Mouse (Mus musculus): ENCODE results near the gene Tgm1. TPM values are rescaled to one million over a fixed set of nuclear protein-coding genes. Genes with fewer than 3 reads are reported as not detected.

Gene Tgm1
- polyA plus RNA-seq, 1 experiment: 29.6 TPM

- Histone ChIP-seq H3K36me3 (ENCODE audit: control insufficient read depth, insufficient read depth, low read length) (no peaks in the 10 kb centered on the region), H3K4me3 (ENCODE audit: insufficient read depth, low read depth, low read length) (no peak overlapping the region), H3K4me1 (ENCODE audit: control insufficient read depth, insufficient read depth, low read length) (peaks cover 2% of the 10 kb centered on the region; the same call in 1 of the 2 replicates), H3K27me3 (replicated peaks; ENCODE audit: control insufficient read depth, insufficient read depth, low read length) (no peaks in the 10 kb centered on the region), H3K27ac (ENCODE audit: insufficient read depth, low read depth, low read length) (no peak overlapping the region)
- 89% methylated on average over 8 of the region's 8 CpGs for WGBS
- no peak for DNase-seq
- TF ChIP-seq POLR2A (IDR thresholded peaks at IDR 0.05; ENCODE audit: low read depth, low read length): no peak
- no peak for TF ChIP-seq CTCF (conservative IDR thresholded peaks at IDR 0.05; ENCODE audit: insufficient read depth, insufficient read length, low read depth, low read length)
Measured at GRCm38 (mm10) chr14:55706051-55706600, 7.6 kb downstream of the Tgm1 start.

GRCm38 (mm10) chr14:55702761-55703160 lies 11.0 kb downstream of the Tgm1 start:
- Histone ChIP-seq H3K4me3 (ENCODE audit: insufficient read depth, low read depth, low read length) (no peak overlapping the region), H3K4me1 (ENCODE audit: control insufficient read depth, insufficient read depth, low read length) (peaks cover 2% of the 10 kb centered on the region; the same call in 1 of the 2 replicates), H3K36me3 (ENCODE audit: control insufficient read depth, insufficient read depth, low read length) (no peaks in the 10 kb centered on the region), H3K27me3 (replicated peaks; ENCODE audit: control insufficient read depth, insufficient read depth, low read length) (no peaks in the 10 kb centered on the region), H3K27ac (ENCODE audit: insufficient read depth, low read depth, low read length) (no peak overlapping the region)
- 68% methylated on average over 6 of the region's 6 CpGs for WGBS
- DNase-seq: no peak
- TF ChIP-seq POLR2A (IDR thresholded peaks at IDR 0.05; ENCODE audit: low read depth, low read length) (no peak), CTCF (conservative IDR thresholded peaks at IDR 0.05; ENCODE audit: insufficient read depth, insufficient read length, low read depth, low read length) (no peak)

GRCm38 (mm10) chr14:55701131-55701530 lies 12.6 kb downstream of the Tgm1 start:
- Histone ChIP-seq H3K36me3 (ENCODE audit: control insufficient read depth, insufficient read depth, low read length) (no peaks in the 10 kb centered on the region), H3K27me3 (replicated peaks; ENCODE audit: control insufficient read depth, insufficient read depth, low read length) (no peaks in the 10 kb centered on the region), H3K4me3 (ENCODE audit: insufficient read depth, low read depth, low read length) (no peak overlapping the region), H3K4me1 (ENCODE audit: control insufficient read depth, insufficient read depth, low read length) (no peaks in the 10 kb centered on the region), H3K27ac (ENCODE audit: insufficient read depth, low read depth, low read length) (no peak overlapping the region)
- TF ChIP-seq POLR2A (IDR thresholded peaks at IDR 0.05; ENCODE audit: low read depth, low read length) (no peak), CTCF (conservative IDR thresholded peaks at IDR 0.05; ENCODE audit: insufficient read depth, insufficient read length, low read depth, low read length) (no peak)
- WGBS: 34% methylated on average over 9 of the region's 9 CpGs
- no peak for DNase-seq

- 81% methylated on average over 4 of the region's 4 CpGs for WGBS
Measured at GRCm38 (mm10) chr14:55697226-55697625, 16.5 kb downstream of the Tgm1 start.

GRCm38 (mm10) chr14:55689433-55689832 lies 24.3 kb downstream of the Tgm1 start:
- H3K27ac ChIP-seq (ENCODE audit: insufficient read depth, low read depth, low read length): no peak overlapping the region
- H3K4me1 ChIP-seq (ENCODE audit: control insufficient read depth, insufficient read depth, low read length): no peaks in the 10 kb centered on the region
- TF ChIP-seq POLR2A (IDR thresholded peaks at IDR 0.05; ENCODE audit: low read depth, low read length): no peak
- no peak for TF ChIP-seq CTCF (conservative IDR thresholded peaks at IDR 0.05; ENCODE audit: insufficient read depth, insufficient read length, low read depth, low read length)
- H3K4me3 ChIP-seq (ENCODE audit: insufficient read depth, low read depth, low read length): no peak overlapping the region
- H3K27me3 ChIP-seq (replicated peaks; ENCODE audit: control insufficient read depth, insufficient read depth, low read length): no peaks in the 10 kb centered on the region
- no peaks in the 10 kb centered on the region for H3K36me3 ChIP-seq (ENCODE audit: control insufficient read depth, insufficient read depth, low read length)
- 45% methylated on average over 10 of the region's 10 CpGs for WGBS
- no peak for DNase-seq

More at GRCm38 (mm10) chr14:55697226-55697625, 16.5 kb downstream of the Tgm1 start:
- no peak overlapping the region for H3K27ac ChIP-seq (ENCODE audit: insufficient read depth, low read depth, low read length)
- no peaks in the 10 kb centered on the region for H3K36me3 ChIP-seq (ENCODE audit: control insufficient read depth, insufficient read depth, low read length)
- H3K27me3 ChIP-seq (replicated peaks; ENCODE audit: control insufficient read depth, insufficient read depth, low read length): no peaks in the 10 kb centered on the region
- no peak overlapping the region for H3K4me3 ChIP-seq (ENCODE audit: insufficient read depth, low read depth, low read length)
- H3K4me1 ChIP-seq (ENCODE audit: control insufficient read depth, insufficient read depth, low read length): no peaks in the 10 kb centered on the region
- no peak for DNase-seq
- TF ChIP-seq POLR2A (IDR thresholded peaks at IDR 0.05; ENCODE audit: low read depth, low read length) (no peak), CTCF (conservative IDR thresholded peaks at IDR 0.05; ENCODE audit: insufficient read depth, insufficient read length, low read depth, low read length) (no peak)

- H3K27ac ChIP-seq (ENCODE audit: insufficient read depth, low read depth, low read length): 0 out of 2 replicates have a peak overlapping the region, but pooled peaks have one; percentile 43
- 6% methylated on average over 3 of the region's 3 CpGs for WGBS
- TF ChIP-seq POLR2A (IDR thresholded peaks at IDR 0.05; ENCODE audit: low read depth, low read length): no peak
- no peak for TF ChIP-seq CTCF (conservative IDR thresholded peaks at IDR 0.05; ENCODE audit: insufficient read depth, insufficient read length, low read depth, low read length)
Measured at GRCm38 (mm10) chr14:55682118-55682493, 31.6 kb downstream of the Tgm1 start.

GRCm38 (mm10) chr14:55681160-55682117 lies 32.3 kb downstream of the Tgm1 start, which contains the start of gene Tinf2:
Gene Tinf2 (minus strand): TSS chr14:55681820.
- Histone ChIP-seq H3K27me3 (replicated peaks; ENCODE audit: control insufficient read depth, insufficient read depth, low read length) (no peaks in the 10 kb centered on the region), H3K4me1 (ENCODE audit: control insufficient read depth, insufficient read depth, low read length) (peaks cover 2% of the 10 kb centered on the region; the same call in 1 of the 2 replicates), H3K36me3 (ENCODE audit: control insufficient read depth, insufficient read depth, low read length) (no peaks in the 10 kb centered on the region), H3K4me3 (ENCODE audit: insufficient read depth, low read depth, low read length) (peak within 1 kb of the TSS; percentile 70), H3K27ac (ENCODE audit: insufficient read depth, low read depth, low read length) (peak within 1 kb of the TSS; percentile 43; the same call in 1 of the 2 replicates)
- under 1% methylated on average over 66 of the region's 66 CpGs for WGBS
- peak; percentile 97 for DNase-seq
- TF ChIP-seq POLR2A (IDR thresholded peaks at IDR 0.05; ENCODE audit: low read depth, low read length) (no peak), CTCF (conservative IDR thresholded peaks at IDR 0.05; ENCODE audit: insufficient read depth, insufficient read length, low read depth, low read length) (peak; percentile 78)

More at GRCm38 (mm10) chr14:55682118-55682493, 31.6 kb downstream of the Tgm1 start:
- H3K36me3 ChIP-seq (ENCODE audit: control insufficient read depth, insufficient read depth, low read length): no peaks in the 10 kb centered on the region
- DNase-seq: no peak
- H3K4me3 ChIP-seq (ENCODE audit: insufficient read depth, low read depth, low read length): peak overlapping the region; percentile 70
- no peaks in the 10 kb centered on the region for H3K27me3 ChIP-seq (replicated peaks; ENCODE audit: control insufficient read depth, insufficient read depth, low read length)
- peaks cover 2% of the 10 kb centered on the region; the same call in 1 of the 2 replicates for H3K4me1 ChIP-seq (ENCODE audit: control insufficient read depth, insufficient read depth, low read length)

Data from kidney, adult 2 months (tissue).